Mouse (Mus musculus): ENCODE measurements around the gene Rrnad1. TPM values are rescaled to one million over a fixed set of nuclear protein-coding genes. Genes with fewer than 3 reads are reported as not detected.
A peak's percentile ranks its signal among the peaks of the same experiment; 100 is the strongest.

The Rrnad1 gene
- polyA plus RNA-seq (2012; rRNA removed): 19.3 and 27.3 TPM in 2 replicates

DNA sequence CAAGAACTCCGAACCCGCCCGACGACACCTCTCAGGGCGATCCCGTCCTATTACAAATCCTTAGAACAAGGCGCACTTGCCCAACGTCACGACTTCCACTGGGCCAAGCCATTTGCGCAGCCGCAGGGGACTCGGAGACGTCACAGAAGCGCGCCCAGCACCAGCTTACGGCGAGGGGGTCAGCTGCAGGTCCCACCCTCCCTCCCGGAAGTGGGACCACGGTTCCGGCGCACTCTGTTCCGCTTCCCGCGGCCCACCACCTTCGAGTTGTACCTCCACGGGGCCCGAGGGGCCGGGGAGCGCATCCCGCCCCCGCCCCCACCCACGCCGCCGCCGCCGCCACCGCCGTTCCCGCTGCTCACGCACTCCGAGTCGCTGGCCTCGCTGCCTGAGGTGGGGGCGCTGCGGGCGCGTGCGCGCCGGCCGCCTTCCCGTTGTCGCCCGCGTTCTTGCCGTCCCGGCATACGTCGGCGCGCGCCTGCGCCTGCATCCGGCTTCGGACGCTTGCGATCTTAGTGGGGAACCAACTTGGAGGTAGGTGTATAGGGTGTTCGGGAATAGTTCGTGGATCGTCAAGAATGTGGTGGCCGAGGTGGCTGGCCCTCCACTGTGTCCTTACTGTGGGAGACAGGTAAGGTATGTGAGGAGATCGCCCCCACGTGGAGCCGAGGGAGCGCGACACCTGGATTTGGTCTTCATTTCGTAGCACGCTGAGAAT is at the start of gene Rrnad1, which contains the start of gene Isg20l2:
Gene Rrnad1 (minus strand): TSS at position 640 of the 718 bp plus-strand sequence.
Gene Isg20l2 (plus strand): TSS at position 237 of the 718 bp plus-strand sequence.
- H3K27ac ChIP-seq (ENCODE audit: insufficient read depth, low read depth, low read length): peak within 1 kb of the TSS; percentile 91
- WGBS: under 1% methylated on average over 76 of the region's 78 CpGs
- peak within 1 kb of the TSS; percentile 74 for H3K4me3 ChIP-seq (ENCODE audit: insufficient read depth, low read depth, low read length)
- H3K36me3 ChIP-seq (ENCODE audit: control insufficient read depth, insufficient read depth, low read length): peaks cover 2% of the 10 kb centered on the region
- H3K4me1 ChIP-seq (ENCODE audit: control insufficient read depth, insufficient read depth, low read length): peaks cover 8% of the 10 kb centered on the region
- no peaks in the 10 kb centered on the region for H3K27me3 ChIP-seq (replicated peaks; ENCODE audit: control insufficient read depth, insufficient read depth, low read length)
- peak; percentile 98 for DNase-seq
- peak; percentile 83 for TF ChIP-seq CTCF (conservative IDR thresholded peaks at IDR 0.05; ENCODE audit: insufficient read depth, insufficient read length, low read depth, low read length)
- peak; percentile 76 for TF ChIP-seq POLR2A (IDR thresholded peaks at IDR 0.05; ENCODE audit: low read depth, low read length)

DNA sequence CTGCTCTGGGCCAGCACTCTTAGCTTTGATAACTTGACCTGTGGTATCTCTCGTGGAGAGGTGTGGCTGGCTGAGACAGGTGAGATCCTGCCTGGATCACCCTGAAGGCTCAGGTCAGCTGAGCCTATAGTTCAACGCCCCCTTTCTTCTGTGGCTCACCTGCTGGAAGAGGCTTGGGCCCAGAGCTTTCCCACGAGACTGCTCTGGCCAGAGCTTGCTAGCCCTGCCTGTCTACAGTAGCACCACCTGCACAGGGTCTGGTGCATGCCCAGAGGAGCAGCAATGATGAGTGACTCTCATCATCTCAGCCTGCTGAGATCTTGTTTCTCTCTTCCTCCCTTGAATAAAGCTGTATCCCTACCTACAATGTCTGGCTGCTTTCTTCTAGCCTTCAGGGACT is 49.6 kb upstream of the Rrnad1 start:
- 67% methylated on average over 3 of the region's 3 CpGs for WGBS
- H3K4me3 ChIP-seq (ENCODE audit: insufficient read depth, low read depth, low read length): no peak overlapping the region
- no peak overlapping the region for H3K27ac ChIP-seq (ENCODE audit: insufficient read depth, low read depth, low read length)
- no peaks in the 10 kb centered on the region for H3K36me3 ChIP-seq (ENCODE audit: control insufficient read depth, insufficient read depth, low read length)
- no peaks in the 10 kb centered on the region for H3K27me3 ChIP-seq (replicated peaks; ENCODE audit: control insufficient read depth, insufficient read depth, low read length)
- DNase-seq: no peak
- H3K4me1 ChIP-seq (ENCODE audit: control insufficient read depth, insufficient read depth, low read length): 0 out of 2 replicates have a peak, but pooled peaks cover 6% of the 10 kb centered on the region
- TF ChIP-seq POLR2A (IDR thresholded peaks at IDR 0.05; ENCODE audit: low read depth, low read length) (no peak), CTCF (conservative IDR thresholded peaks at IDR 0.05; ENCODE audit: insufficient read depth, insufficient read length, low read depth, low read length) (no peak)

GRCm38 (mm10) chr3:87979493-87979892 is 49.0 kb upstream of the Rrnad1 start:
- no peak for DNase-seq
- Histone ChIP-seq H3K4me1 (ENCODE audit: control insufficient read depth, insufficient read depth, low read length) (0 out of 2 replicates have a peak, but pooled peaks cover 6% of the 10 kb centered on the region), H3K4me3 (ENCODE audit: insufficient read depth, low read depth, low read length) (no peak overlapping the region), H3K27me3 (replicated peaks; ENCODE audit: control insufficient read depth, insufficient read depth, low read length) (no peaks in the 10 kb centered on the region), H3K36me3 (ENCODE audit: control insufficient read depth, insufficient read depth, low read length) (no peaks in the 10 kb centered on the region), H3K27ac (ENCODE audit: insufficient read depth, low read depth, low read length) (no peak overlapping the region)
- TF ChIP-seq POLR2A (IDR thresholded peaks at IDR 0.05; ENCODE audit: low read depth, low read length): no peak
- WGBS: 82% methylated on average over 5 of the region's 5 CpGs

DNA sequence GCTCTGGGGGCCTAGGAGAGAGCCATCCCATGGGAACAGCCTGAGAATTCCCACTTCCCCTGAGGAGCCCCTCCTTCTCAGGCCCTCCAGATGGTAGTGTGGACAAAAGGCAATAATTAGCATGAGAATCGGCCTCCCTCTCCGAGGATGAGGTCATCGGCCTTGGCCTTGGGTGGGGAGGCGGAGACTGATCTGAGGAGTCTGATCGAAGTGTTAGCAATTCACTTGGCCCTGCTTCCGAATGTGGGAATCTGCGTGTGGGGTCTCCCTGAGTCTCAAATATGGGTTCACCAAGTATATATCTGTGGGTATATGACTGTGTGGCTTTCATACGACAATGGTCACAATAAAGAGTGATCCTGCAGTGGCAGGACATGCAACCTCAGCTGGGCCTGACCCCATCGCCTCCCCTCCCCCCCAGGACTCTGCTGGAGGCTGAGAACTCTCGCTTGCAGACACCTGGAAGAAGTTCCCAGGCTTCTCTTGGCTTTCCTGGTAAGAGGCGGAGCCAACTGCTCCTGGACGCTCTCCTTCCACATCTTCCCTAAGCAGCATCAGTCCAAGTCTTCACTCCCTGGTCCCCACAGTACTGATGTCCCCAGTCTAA is 44.0 kb upstream of the Rrnad1 start:
- DNase-seq: no peak
- WGBS: 50% methylated on average over 12 of the region's 12 CpGs
- Histone ChIP-seq H3K4me1 (ENCODE audit: control insufficient read depth, insufficient read depth, low read length) (no peaks in the 10 kb centered on the region), H3K36me3 (ENCODE audit: control insufficient read depth, insufficient read depth, low read length) (no peaks in the 10 kb centered on the region), H3K27ac (ENCODE audit: insufficient read depth, low read depth, low read length) (no peak overlapping the region), H3K4me3 (ENCODE audit: insufficient read depth, low read depth, low read length) (no peak overlapping the region), H3K27me3 (replicated peaks; ENCODE audit: control insufficient read depth, insufficient read depth, low read length) (no peaks in the 10 kb centered on the region)
- TF ChIP-seq CTCF (conservative IDR thresholded peaks at IDR 0.05; ENCODE audit: insufficient read depth, insufficient read length, low read depth, low read length): no peak
- no peak for TF ChIP-seq POLR2A (IDR thresholded peaks at IDR 0.05; ENCODE audit: low read depth, low read length)

DNA sequence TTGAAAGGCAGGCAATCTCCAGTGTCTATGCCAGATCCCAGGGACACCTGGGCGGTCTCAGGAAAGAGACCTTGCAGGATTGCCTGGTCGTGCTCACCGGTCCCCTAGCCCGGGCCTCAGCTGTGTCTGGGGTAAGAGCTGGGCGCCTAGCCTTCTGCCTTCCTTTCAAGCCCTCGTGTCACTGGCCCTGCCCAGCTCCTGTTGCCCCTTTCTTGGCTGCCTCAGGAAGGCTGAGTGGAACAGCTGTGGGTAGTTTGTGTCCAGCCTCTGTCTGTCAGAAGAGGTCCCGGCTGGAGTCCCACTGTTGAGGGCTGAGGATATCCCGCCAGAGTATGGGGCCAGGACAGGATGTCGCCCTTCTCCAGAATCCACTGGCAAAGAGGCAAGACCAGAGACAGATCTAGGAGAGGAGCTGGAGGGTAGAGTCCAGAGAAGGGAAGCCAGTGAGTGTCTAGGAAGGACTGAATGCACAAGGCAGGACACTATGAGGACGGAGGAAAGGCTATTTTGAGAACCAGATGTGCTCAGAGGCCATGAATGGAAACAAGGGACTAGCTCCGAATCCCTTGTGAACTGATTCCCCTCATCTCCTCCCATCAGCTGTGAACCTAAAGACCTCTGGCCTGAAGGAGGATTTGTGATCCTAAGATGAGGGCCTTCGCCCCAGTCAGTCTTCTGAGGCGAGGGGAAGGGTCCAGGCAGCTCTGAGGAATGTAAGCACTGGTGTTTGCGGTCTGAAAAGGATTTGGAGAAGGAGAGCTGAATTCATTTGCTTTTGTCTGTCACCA is 43.3 kb upstream of the Rrnad1 start:
- H3K36me3 ChIP-seq (ENCODE audit: control insufficient read depth, insufficient read depth, low read length): no peaks in the 10 kb centered on the region
- H3K4me3 ChIP-seq (ENCODE audit: insufficient read depth, low read depth, low read length): no peak overlapping the region; the same call in 1 of the 2 replicates
- H3K27ac ChIP-seq (ENCODE audit: insufficient read depth, low read depth, low read length): no peak overlapping the region
- no peaks in the 10 kb centered on the region for H3K4me1 ChIP-seq (ENCODE audit: control insufficient read depth, insufficient read depth, low read length)
- 64% methylated on average over 14 of the region's 14 CpGs for WGBS
- no peak for DNase-seq
- TF ChIP-seq POLR2A (IDR thresholded peaks at IDR 0.05; ENCODE audit: low read depth, low read length): no peak
- no peaks in the 10 kb centered on the region for H3K27me3 ChIP-seq (replicated peaks; ENCODE audit: control insufficient read depth, insufficient read depth, low read length)

GRCm38 (mm10) chr3:87972776-87973175 is 42.3 kb upstream of the Rrnad1 start:
- Histone ChIP-seq H3K36me3 (ENCODE audit: control insufficient read depth, insufficient read depth, low read length) (no peaks in the 10 kb centered on the region), H3K4me3 (ENCODE audit: insufficient read depth, low read depth, low read length) (peak overlapping the region; percentile 57), H3K4me1 (ENCODE audit: control insufficient read depth, insufficient read depth, low read length) (no peaks in the 10 kb centered on the region), H3K27ac (ENCODE audit: insufficient read depth, low read depth, low read length) (no peak overlapping the region), H3K27me3 (replicated peaks; ENCODE audit: control insufficient read depth, insufficient read depth, low read length) (no peaks in the 10 kb centered on the region)
- TF ChIP-seq CTCF (conservative IDR thresholded peaks at IDR 0.05; ENCODE audit: insufficient read depth, insufficient read length, low read depth, low read length): no peak
- no peak for TF ChIP-seq POLR2A (IDR thresholded peaks at IDR 0.05; ENCODE audit: low read depth, low read length)
- DNase-seq: no peak
- 35% methylated on average over 5 of the region's 5 CpGs for WGBS

DNA sequence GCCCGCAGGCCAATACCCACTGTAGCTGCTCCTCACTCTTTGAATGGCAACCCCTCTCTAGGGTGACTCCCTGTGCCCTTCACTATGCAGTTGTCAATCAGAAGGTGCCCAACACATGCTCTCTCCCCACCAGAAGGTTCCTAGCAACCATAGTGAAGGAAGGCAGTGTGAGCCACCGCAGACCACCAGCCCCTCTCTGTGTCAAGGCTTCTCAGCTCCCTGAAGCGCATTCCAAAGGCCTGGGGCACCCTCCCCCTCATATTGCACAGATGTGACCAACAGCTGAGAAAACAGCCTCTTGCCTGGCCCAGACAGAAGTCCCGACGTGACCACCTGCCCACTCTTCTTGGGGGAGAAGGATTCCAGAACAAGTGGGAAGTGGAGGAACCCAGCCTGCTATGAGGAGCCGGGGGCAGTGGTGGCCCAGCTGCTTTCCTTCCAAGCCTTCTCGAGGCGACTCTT is 41.7 kb upstream of the Rrnad1 start:
- peak overlapping the region; percentile 57 for H3K4me3 ChIP-seq (ENCODE audit: insufficient read depth, low read depth, low read length)
- DNase-seq: no peak
- no peak for TF ChIP-seq POLR2A (IDR thresholded peaks at IDR 0.05; ENCODE audit: low read depth, low read length)
- TF ChIP-seq CTCF (conservative IDR thresholded peaks at IDR 0.05; ENCODE audit: insufficient read depth, insufficient read length, low read depth, low read length): no peak
- H3K27ac ChIP-seq (ENCODE audit: insufficient read depth, low read depth, low read length): no peak overlapping the region
- no peaks in the 10 kb centered on the region for H3K4me1 ChIP-seq (ENCODE audit: control insufficient read depth, insufficient read depth, low read length)
- no peaks in the 10 kb centered on the region for H3K27me3 ChIP-seq (replicated peaks; ENCODE audit: control insufficient read depth, insufficient read depth, low read length)
- no peaks in the 10 kb centered on the region for H3K36me3 ChIP-seq (ENCODE audit: control insufficient read depth, insufficient read depth, low read length)
- WGBS: 26% methylated on average over 8 of the region's 8 CpGs
